Mouse (Mus musculus) olfactory bulb, adult 2 months (tissue): Measurements from ENCODE around the gene Atp8a2. TPM values are rescaled to one million over a fixed set of nuclear protein-coding genes. Genes with fewer than 3 reads are reported as not detected.

ENCODE experiments used
- H3K27ac ChIP-seq: fragments of 200-500 bp; 2 replicates; pipeline ENCODE4 v1.5.1; 2012; ENCODE audit warnings: low read depth, low read length; ENCODE audit not compliant: insufficient read depth
- H3K4me1 ChIP-seq: fragments of 200-500 bp; 2 replicates; pipeline ENCODE4 v1.6.1; 2012; ENCODE audit warnings: low read length; ENCODE audit not compliant: control insufficient read depth, insufficient read depth
- H3K4me3 ChIP-seq: fragments of 200-500 bp; 2 replicates; pipeline ENCODE4 v1.5.1; 2012; ENCODE audit warnings: mild to moderate bottlenecking, low read depth, low read length, moderate library complexity; ENCODE audit not compliant: insufficient read depth
- CTCF ChIP-seq: fragments of 200-500 bp; IDR thresholded peaks from 2 replicates; pipeline ENCODE4 v1.5.1; 2012; ENCODE audit warnings: low read depth, mild to moderate bottlenecking, low read length, moderate library complexity; ENCODE audit not compliant: insufficient read depth
- POLR2A ChIP-seq: fragments of 200-500 bp; IDR thresholded peaks from 2 replicates; pipeline ENCODE4 v1.6.1; 2012; ENCODE audit warnings: mild to moderate bottlenecking, low read depth, low read length, moderate library complexity; ENCODE audit not compliant: insufficient read depth
- WGBS: fragments of 180-500 bp; shearing (Covaris S2); methylation state at CpG from one replicate; pipeline ENCODE4 v1.1.7; 2018; 5-methylcytosine and 5-hydroxymethylcytosine counted together
- polyA plus RNA-seq: library from polyadenylated mRNA; stranded (reverse); fragments of >200 nt; gene quantifications from 2 replicates; pipeline ENCODE4 v1.2.4, GENCODE M21; 2012; ENCODE audit warnings: low replicate concordance; ENCODE audit not compliant: missing spikeins, insufficient read depth, insufficient read length

Atp8a2 gene
- polyA plus RNA-seq, 1 experiment, result not detected

DNA sequence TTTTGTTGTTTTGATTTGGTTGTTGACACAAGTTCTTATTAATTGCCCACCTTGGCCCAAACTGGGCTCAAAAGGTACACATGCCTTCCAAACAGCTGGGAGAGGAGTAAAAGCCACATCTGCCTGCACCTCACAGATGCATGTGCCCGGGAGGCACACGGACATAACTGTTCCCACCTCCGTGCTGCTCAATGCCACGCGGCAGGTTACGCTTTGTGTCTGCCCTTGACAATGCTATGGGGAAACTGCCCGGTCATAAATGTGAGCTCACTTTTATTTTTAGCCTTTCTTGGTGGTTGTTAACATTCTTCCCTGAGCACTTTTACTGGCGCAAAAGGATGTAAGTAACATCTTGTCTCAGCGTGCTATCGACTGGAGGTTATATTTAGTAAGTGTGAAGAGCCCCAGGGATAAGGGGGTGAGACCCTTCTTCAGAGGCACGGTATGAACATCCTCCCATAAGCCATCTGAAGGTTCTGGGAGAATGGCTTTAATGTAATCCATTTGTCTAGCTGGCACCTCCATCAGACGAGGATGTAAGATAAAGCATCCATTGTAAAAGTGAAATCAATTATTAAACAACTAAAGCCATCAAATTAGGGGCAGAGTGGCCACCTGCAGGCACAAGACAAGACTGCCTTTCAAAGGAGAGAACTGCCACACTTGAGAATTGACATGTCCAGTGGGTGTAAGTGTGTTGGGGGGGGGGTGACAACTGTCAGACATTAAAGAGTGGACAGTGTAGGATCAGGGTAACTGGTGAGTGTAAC, 24.5 kb downstream of the Atp8a2 start:
- WGBS, result 43% methylated on average over 12 of the region's 12 CpGs
- TF ChIP-seq POLR2A (no peak), CTCF (no peak)
- H3K4me1 ChIP-seq, result peaks cover 7% of the 10 kb centered on the region; the same call in 1 of the 2 replicates

DNA sequence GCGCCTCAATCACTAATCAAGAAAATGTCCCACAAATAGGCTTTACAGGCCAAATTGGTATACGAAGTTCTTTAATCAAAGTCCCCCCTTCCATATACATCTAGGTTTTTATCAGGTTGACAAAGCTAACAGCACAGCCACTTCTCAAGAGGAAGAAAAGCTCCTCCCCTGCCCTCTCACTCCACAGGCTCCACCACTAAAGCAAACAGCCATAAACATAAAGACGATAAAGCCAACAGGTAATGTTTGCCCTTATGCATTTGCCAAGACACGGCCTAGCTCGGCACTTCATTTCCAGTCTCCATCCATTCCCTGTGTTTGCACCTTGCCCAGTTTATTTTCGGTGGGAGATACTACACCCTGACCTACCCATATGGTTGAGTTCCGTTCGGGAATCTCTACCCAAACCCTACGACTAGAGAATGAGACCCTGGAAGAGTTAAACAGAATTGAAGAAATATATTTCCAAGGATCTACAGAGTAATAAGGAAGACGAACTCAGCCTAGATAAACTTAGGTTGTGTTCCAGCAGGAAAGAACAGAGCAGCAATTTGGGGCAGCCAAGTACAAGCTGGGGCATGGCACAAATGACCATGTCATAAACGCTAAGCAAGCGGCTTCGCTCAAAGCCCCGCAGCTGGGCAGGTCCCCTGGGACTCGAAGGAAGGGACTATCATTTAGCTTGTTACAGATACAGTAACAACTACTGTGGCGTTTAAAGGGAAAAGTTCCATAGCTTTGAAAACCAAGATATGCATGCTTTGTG, 26.0 kb downstream of the Atp8a2 start:
- H3K27ac ChIP-seq, result no peak overlapping the region
- TF ChIP-seq CTCF (no peak), POLR2A (no peak)
- 83% methylated on average over 16 of the region's 16 CpGs for WGBS
- no peak overlapping the region for H3K4me3 ChIP-seq
- H3K4me1 ChIP-seq, result peaks cover 2% of the 10 kb centered on the region; the same call in 1 of the 2 replicates

More for the DNA sequence above, 24.5 kb downstream of the Atp8a2 start:
- no peak overlapping the region for H3K4me3 ChIP-seq
- H3K27ac ChIP-seq, result no peak overlapping the region

DNA sequence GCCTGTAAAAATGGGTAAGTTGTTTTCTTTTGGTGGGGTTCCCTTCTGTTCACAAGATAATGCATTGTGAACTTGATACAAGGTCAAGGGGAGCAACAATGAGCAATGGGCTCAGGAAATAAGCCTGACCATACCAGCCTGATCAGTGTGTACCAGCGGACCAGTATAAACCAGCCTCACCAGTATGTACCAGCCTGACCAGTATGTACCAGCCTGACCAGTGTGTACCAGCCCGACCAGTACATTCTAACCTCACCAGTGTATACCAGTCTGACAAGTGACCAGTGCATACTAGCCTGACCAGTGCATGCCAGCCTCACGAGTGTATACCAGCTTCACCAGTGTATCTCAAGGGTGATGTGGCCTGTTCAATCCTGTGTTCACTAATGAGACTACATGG, 33.6 kb downstream of the Atp8a2 start:
- Histone ChIP-seq H3K4me3 (no peak overlapping the region), H3K27ac (no peak overlapping the region), H3K4me1 (no peaks in the 10 kb centered on the region)
- TF ChIP-seq CTCF (no peak), POLR2A (no peak)
- WGBS, result 93% methylated on average over 3 of the region's 3 CpGs

DNA sequence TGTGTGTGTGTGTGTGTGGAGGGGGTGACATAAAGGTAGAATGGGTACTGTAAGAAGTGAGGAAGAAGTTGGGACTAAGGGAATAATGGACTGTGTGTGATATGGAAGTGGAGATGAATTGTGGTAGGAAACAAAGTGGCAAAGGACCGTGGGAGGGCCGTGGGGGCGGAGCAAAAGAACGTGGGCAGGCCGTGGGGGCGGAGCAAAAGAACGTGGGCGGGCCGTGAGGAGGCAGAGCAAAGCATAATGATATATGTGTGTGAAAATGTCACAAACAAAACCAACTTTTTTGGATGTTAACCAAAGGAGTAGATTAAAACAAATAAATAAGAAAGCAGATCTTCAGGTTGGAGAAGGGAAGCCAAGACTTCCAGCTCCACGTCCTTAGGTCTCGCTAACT, 44.6 kb downstream of the Atp8a2 start:
- H3K27ac ChIP-seq, result no peak overlapping the region
- TF ChIP-seq POLR2A (no peak), CTCF (no peak)
- 81% methylated on average over 11 of the region's 11 CpGs for WGBS
- no peak overlapping the region for H3K4me3 ChIP-seq
- H3K4me1 ChIP-seq, result peaks cover 6% of the 10 kb centered on the region; the same call in 1 of the 2 replicates

DNA sequence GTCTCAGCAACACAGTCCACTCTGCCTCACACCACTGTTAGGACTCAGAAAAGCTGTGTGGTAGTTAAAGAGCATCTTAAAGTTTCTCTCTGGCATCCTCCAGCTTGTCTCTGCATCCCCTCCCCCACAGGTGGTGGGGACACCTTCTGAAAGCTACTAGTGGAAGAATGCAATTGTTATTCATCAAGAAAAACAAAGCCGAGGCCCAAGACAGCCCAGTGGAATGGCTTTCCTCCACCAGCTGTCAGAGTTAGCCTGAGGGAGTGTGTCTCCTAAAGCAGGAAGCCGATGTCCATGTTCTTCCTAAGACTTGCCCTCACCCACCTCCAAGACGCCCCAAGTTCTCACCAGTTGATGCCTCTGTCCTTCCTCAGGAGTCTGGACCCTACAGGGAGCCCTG, 48.1 kb downstream of the Atp8a2 start:
- Histone ChIP-seq H3K4me1 (peaks cover 6% of the 10 kb centered on the region; the same call in 1 of the 2 replicates), H3K4me3 (no peak overlapping the region), H3K27ac (no peak overlapping the region)
- 77% methylated on average over 3 of the region's 3 CpGs for WGBS
- TF ChIP-seq CTCF (no peak), POLR2A (no peak)

DNA sequence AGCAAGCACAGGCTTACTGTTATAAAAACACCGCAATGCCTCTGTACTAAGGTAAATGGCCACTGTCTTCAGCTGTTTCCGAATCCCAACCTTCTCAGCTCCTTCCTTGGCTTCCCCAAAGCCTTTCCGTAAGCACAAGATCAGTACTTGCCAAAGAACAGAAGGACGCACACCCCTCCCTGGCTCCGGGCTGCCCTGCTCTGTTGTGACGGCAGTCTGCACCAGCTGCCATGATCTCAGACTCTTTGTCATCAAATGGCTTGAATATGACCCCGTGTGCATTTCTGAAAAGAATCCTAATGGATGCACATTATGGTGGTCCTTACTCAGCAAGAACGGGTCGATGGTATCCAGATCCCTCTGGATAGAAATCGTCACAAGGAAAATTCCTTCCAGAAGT, 53.7 kb downstream of the Atp8a2 start:
- TF ChIP-seq CTCF, result no peak
- TF ChIP-seq POLR2A, result no peak
- WGBS, result 84% methylated on average over 10 of the region's 10 CpGs

DNA sequence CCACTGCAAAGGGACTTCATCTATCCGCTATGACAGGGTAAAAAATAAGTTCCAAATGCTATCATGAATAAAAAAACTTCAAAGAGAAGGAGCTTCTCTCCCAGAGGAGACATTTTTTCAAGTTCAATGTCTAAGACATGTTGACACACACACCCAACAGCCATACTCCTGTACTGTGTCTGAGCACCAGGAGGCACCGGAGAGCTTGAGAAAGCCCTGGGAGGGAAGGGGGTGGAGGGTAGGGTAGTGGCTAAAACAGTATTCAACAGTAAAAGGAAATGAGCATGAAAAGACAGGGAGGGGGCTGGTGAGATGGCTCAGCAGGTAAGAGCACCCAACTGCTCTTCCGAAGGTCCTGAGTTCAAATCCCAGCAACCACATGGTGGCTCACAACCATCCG, 58.6 kb downstream of the Atp8a2 start:
- H3K4me1 ChIP-seq, result no peaks in the 10 kb centered on the region
- H3K4me3 ChIP-seq, result no peak overlapping the region
- WGBS, result 96% methylated on average over 4 of the region's 4 CpGs
- H3K27ac ChIP-seq, result no peak overlapping the region
- TF ChIP-seq CTCF (no peak), POLR2A (no peak)

More for the DNA sequence above, 53.7 kb downstream of the Atp8a2 start:
- Histone ChIP-seq H3K4me3 (no peak overlapping the region), H3K4me1 (no peaks in the 10 kb centered on the region), H3K27ac (no peak overlapping the region)

DNA sequence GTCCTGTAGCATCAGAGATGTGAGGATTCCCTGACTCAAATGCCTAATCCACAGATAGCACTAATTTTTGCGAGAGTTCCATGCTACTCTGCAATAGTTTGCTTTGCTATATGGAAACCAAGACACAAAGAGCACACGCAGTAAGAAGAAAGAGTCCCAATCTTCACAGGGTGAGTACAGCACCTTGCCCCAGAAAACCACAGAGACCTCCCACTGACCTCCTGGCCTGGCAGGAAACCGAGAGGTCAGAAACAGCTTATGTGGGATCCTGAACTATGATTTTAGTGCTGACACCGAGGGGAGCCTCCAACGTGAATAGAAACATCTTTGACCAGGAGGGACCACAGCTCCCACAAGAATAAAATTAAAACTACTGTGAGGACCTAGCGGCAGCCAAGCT, 59.2 kb downstream of the Atp8a2 start:
- H3K27ac ChIP-seq, result no peak overlapping the region
- no peak for TF ChIP-seq POLR2A
- TF ChIP-seq CTCF, result no peak
- 85% methylated on average over 6 of the region's 6 CpGs for WGBS
- no peaks in the 10 kb centered on the region for H3K4me1 ChIP-seq
- no peak overlapping the region for H3K4me3 ChIP-seq

DNA sequence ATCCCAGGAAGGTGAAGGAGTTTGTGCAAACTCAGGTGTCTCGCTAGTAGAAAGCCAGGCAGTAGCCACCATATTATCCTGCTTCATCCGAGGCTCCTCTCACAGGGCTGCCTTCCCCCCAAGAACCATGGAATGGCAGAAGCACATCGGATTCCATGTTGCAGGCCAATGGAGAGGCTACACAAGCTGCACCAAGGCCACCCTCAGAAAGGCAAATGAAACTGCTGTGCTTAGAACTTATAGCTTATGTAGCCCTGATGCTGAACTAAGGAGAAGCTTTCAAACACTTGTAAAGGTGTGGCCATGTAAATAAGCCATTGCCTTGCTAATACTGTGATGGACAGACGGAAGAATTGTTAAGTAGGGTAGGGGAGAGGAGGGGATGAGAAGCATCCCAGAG, 61.2 kb downstream of the Atp8a2 start:
- no peak overlapping the region for H3K4me3 ChIP-seq
- no peak for TF ChIP-seq CTCF
- TF ChIP-seq POLR2A, result no peak
- no peaks in the 10 kb centered on the region for H3K4me1 ChIP-seq
- WGBS, result 91% methylated on average over 4 of the region's 4 CpGs
- H3K27ac ChIP-seq, result no peak overlapping the region
